Mouse (Mus musculus) ES-E14 (cell line): ENCODE measurements around the gene Ranbp3.

Source experiments
- CHD2 ChIP-seq: IDR thresholded peaks from 2 replicates; pipeline ENCODE4 v1.6.1; 2014; ENCODE audit warnings: mild to moderate bottlenecking, low read depth, low read length, inconsistent platforms
- HCFC1 ChIP-seq: IDR thresholded peaks from 2 replicates; pipeline ENCODE4 v1.6.1; 2012; ENCODE audit warnings: low read length, inconsistent platforms, borderline replicate concordance; ENCODE audit not compliant: insufficient read depth
- MAFK ChIP-seq: IDR thresholded peaks from 2 replicates; pipeline ENCODE4 v1.6.1; 2014; ENCODE audit warnings: mild to moderate bottlenecking, low read depth, low read length, inconsistent platforms; ENCODE audit not compliant: insufficient read depth
- ZC3H11A ChIP-seq: IDR thresholded peaks from 2 replicates; pipeline ENCODE4 v1.6.1; 2012; ENCODE audit warnings: low read depth, mild to moderate bottlenecking, inconsistent platforms, low read length, borderline replicate concordance
- ZNF384 ChIP-seq: IDR thresholded peaks from 2 replicates; pipeline ENCODE4 v1.6.1; 2012; ENCODE audit warnings: low read depth, low read length, inconsistent platforms

DNA sequence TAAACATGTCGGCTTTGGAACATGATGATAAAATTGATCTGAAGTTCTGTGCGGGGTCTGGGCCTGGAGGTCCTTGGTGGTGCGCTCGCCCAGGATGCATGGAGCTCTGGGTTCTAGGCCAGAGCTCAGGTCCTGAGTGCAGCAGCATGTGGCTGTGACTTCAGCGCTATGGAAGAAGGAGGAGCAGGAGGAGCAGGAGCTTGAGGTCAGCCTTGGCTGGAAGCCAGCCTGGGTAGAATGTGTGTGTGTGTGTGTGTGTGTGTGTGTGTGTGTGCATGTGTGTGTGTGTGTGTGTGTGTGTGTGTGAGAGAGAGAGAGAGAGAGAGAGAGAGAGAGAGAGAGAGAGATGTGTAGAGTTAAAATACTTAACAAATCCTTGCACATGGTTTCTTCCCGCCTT, 16.9 kb upstream of the Ranbp3 start:
- no peak for TF ChIP-seq ZNF384
- TF ChIP-seq MAFK: no peak
- no peak for TF ChIP-seq CHD2
- no peak for TF ChIP-seq HCFC1
- TF ChIP-seq ZC3H11A: no peak
